Mouse (Mus musculus) c-Kit-negative CD71-positive TER-119-positive erythroid progenitor cells, embryonic 14.5 days (primary cell): ENCODE results near the gene Krt5.
"Not testable (repeated sequence)": the region's sequence is repeated elsewhere in the genome, so short reads cannot be mapped to it uniquely, and the experiment has no call there.

Experiments used
- DNase-seq: peaks from one replicate; pipeline ENCODE4 v3.0.0-alpha.2; 2013; ENCODE audit warnings: low read depth, low spot score

Krt5 gene

GRCm38 (mm10) chr15:101712720-101713119 is at the start of gene Krt5:
TSS of gene Krt5 (minus strand) at chr15:101712898.
- DNase-seq, result no peak

GRCm38 (mm10) chr15:101742711-101743110 is 30.0 kb upstream of the Krt5 start, which contains the start of gene Krt71:
TSS of gene Krt71 (minus strand) at chr15:101743109.
- no peak for DNase-seq

GRCm38 (mm10) chr15:101737786-101738185 is 25.1 kb upstream of the Krt5 start:
- no peak for DNase-seq

GRCm38 (mm10) chr15:101730653-101731052 is 18.0 kb upstream of the Krt5 start:
- DNase-seq, result no peak

- no peak for DNase-seq
Measured at GRCm38 (mm10) chr15:101724686-101725085, 12.0 kb upstream of the Krt5 start.

GRCm38 (mm10) chr15:101715831-101716230 is 3.1 kb upstream of the Krt5 start:
- DNase-seq, result no peak

- no peak for DNase-seq
Measured at GRCm38 (mm10) chr15:101714356-101714755, 1.7 kb upstream of the Krt5 start.

- no peak for DNase-seq
Measured at GRCm38 (mm10) chr15:101713731-101714130, 1.0 kb upstream of the Krt5 start.

- no peak for DNase-seq
Measured at GRCm38 (mm10) chr15:101708683-101709082, 4.0 kb downstream of the Krt5 start.

GRCm38 (mm10) chr15:101707454-101707853 is 5.2 kb downstream of the Krt5 start:
- no peak for DNase-seq

GRCm38 (mm10) chr15:101704066-101704465 is 8.6 kb downstream of the Krt5 start:
- no peak for DNase-seq

GRCm38 (mm10) chr15:101702380-101702779 is 10.3 kb downstream of the Krt5 start:
- no peak for DNase-seq

GRCm38 (mm10) chr15:101699866-101700265 is 12.8 kb downstream of the Krt5 start:
- no peak for DNase-seq

- DNase-seq, result no peak
Measured at GRCm38 (mm10) chr15:101699192-101699591, 13.5 kb downstream of the Krt5 start.

- DNase-seq, result no peak
Measured at GRCm38 (mm10) chr15:101697326-101698188, 15.1 kb downstream of the Krt5 start.

- no peak for DNase-seq
Measured at GRCm38 (mm10) chr15:101694207-101694606, 18.5 kb downstream of the Krt5 start, which contains the start of gene Krt6a. TSS of gene Krt6a (minus strand) at chr15:101694307.

- DNase-seq, result not testable (repeated sequence)
Measured at GRCm38 (mm10) chr15:101690460-101690859, 22.2 kb downstream of the Krt5 start.

GRCm38 (mm10) chr15:101688161-101688560 is 24.5 kb downstream of the Krt5 start:
- DNase-seq, result no peak

- no peak for DNase-seq
Measured at GRCm38 (mm10) chr15:101680187-101680586, 32.5 kb downstream of the Krt5 start, which contains the start of gene Krt6b. TSS of gene Krt6b (minus strand) at chr15:101680287.

- DNase-seq, result no peak
Measured at GRCm38 (mm10) chr15:101675978-101676377, 36.7 kb downstream of the Krt5 start.
